ENCODE assay signal across 7 mouse cellular contexts in the genomic region with DNA sequence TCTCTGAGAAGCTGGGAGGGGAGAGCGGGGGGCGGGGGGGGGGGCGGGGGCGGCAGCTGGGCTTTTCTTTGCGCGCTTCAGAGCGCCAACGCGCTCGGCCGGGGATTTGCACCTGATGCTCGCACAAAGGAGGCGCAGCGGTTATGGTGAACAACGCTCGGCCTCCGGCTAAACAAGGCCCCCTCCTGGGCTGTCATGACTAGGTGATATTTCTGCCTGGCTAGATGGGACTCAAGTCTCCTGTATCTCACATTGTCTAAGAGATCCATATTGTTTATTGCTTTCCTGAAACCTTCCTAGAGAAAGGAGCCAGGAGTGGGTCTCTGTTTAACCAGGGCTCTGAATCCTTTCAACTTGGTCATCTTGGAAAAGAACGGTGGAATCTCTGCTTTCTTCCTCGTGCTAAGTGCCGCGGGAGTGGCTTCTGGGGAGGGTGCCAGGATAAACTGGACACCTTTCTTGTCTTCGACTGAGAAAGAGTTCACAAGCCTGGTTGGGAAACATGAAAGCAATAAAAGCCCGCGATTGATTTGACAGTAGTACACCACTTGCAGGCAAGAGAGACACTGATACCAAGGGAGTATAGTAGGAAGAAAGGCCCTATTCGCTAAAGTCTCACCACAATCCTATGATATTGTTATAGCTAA. TPM values are rescaled to one million over a fixed set of nuclear protein-coding genes. Genes with fewer than 3 reads are reported as not detected.
A peak's percentile ranks its signal among the peaks of the same experiment; 100 is the strongest.
DNase-seq lines count a peak whose midpoint lies in the region; ATAC-seq and TF ChIP-seq lines count a peak whose summit lies in the region.

No protein-coding gene starts in this region.

- peak overlapping the region; percentile 71 for H3K4me2 ChIP-seq in lung, embryonic 14.5 days

- 4% methylated on average over 20 of the region's 25 CpGs for WGBS in lung, embryonic 14.5 days
- 4% methylated on average over 25 of the region's 25 CpGs for WGBS in hindbrain, embryonic 10.5 days

- DNase-seq in lung, embryonic 14.5 days, result peak; percentile 39
- DNase-seq in lung, postnatal 4 days, result no peak
- no peak for DNase-seq in hindbrain, embryonic 10.5 days (ENCODE audit: low spot score)
- DNase-seq in lung, postnatal 10 days, result peak; percentile 14
- no peak for DNase-seq in yolk sac, embryonic 10.5 days (ENCODE audit: low spot score)
- no peak for DNase-seq in layer of hippocampus, postnatal 25 days (ENCODE audit: extremely low spot score in 1 of 2, low spot score in 1 of 2)

- no peak for TF ChIP-seq CTCF in lung, embryonic 14.5 days (IDR thresholded peaks at IDR 0.05; ENCODE audit: low read depth)

- H3K9me3 ChIP-seq in lung, embryonic 14.5 days (ENCODE audit: low read depth, low read length), result no peaks in the 10 kb centered on the region
- H3K9me3 ChIP-seq in hindbrain, embryonic 10.5 days, result no peaks in the 10 kb centered on the region

- peak overlapping the region; percentile 74 for H3K9ac ChIP-seq in lung, embryonic 14.5 days

- H3K27ac ChIP-seq in lung, embryonic 14.5 days (ENCODE audit: low read depth), result peak overlapping the region; percentile 87
- H3K27ac ChIP-seq in hindbrain, embryonic 10.5 days, result peak overlapping the region; percentile 99

- no peaks in the 10 kb centered on the region for H3K27me3 ChIP-seq in lung, embryonic 14.5 days (ENCODE audit: insufficient read depth, low read length)
- no peaks in the 10 kb centered on the region for H3K27me3 ChIP-seq in hindbrain, embryonic 10.5 days (ENCODE audit: insufficient read depth, poor library complexity, severe bottlenecking)

- H3K36me3 ChIP-seq in lung, embryonic 14.5 days (ENCODE audit: insufficient read depth), result peaks cover 4% of the 10 kb centered on the region
- H3K36me3 ChIP-seq in hindbrain, embryonic 10.5 days, result peaks cover 26% of the 10 kb centered on the region

- peak; percentile 50; the same call in 1 of the 2 replicates for ATAC-seq in lung, embryonic 14.5 days (ENCODE audit: insufficient read depth)
- ATAC-seq in common myeloid progenitor, adult 5-6 weeks (replicated peaks; ENCODE audit: low read depth, poor library complexity, severe bottlenecking), result peak; percentile 3

- H3K4me1 ChIP-seq in lung, embryonic 14.5 days (ENCODE audit: insufficient read depth), result peaks cover 5% of the 10 kb centered on the region; the same call in 1 of the 2 replicates
- H3K4me1 ChIP-seq in hindbrain, embryonic 10.5 days (replicated peaks), result peaks cover 48% of the 10 kb centered on the region

- H3K4me3 ChIP-seq in lung, embryonic 14.5 days (ENCODE audit: low read depth, low read length), result peak overlapping the region; percentile 78
- peak overlapping the region; percentile 77 for H3K4me3 ChIP-seq in hindbrain, embryonic 10.5 days

RNA-seq across cellular contexts. Expression of gene Fads2, which starts 0.6 kb away (rescaled TPM):
- polyA plus RNA-seq in lung, embryonic 14.5 days (2014; fragmentation: Nextera tagmentation; extraction: Ambion mirVana), result 38.3 and 40.5 TPM in 2 replicates
- total RNA-seq in common myeloid progenitor, adult 5-6 weeks (2017), result 30.2 and 30.8 TPM in 2 replicates
- 180 and 207 TPM in 2 replicates for polyA plus RNA-seq in hindbrain, embryonic 10.5 days (2016; fragmentation: Nextera tagmentation; extraction: Ambion mirVana)
- total RNA-seq in layer of hippocampus, postnatal 25 days (2021), result 100 to 1,000 TPM; 164 to 182 TPM

Comparison
In these comparisons a context has a peak if more than half of its experiments do, and no peak if none do; other contexts are left out.
1. DNase-seq: peak in lung, embryonic 14.5 days (single experiment) and lung, postnatal 10 days (single experiment); none in lung, postnatal 4 days (0 of 2), hindbrain, embryonic 10.5 days (single experiment), yolk sac, embryonic 10.5 days (single experiment) and layer of hippocampus, postnatal 25 days (0 of 2).